Mouse (Mus musculus) lung, postnatal 0 days (tissue): ENCODE measurements around the gene Popdc2.

Experiments
- CTCF ChIP-seq: IDR thresholded peaks from 2 replicates; pipeline ENCODE4 v1.5.1; 2016; ENCODE audit warnings: antibody characterized with exemption, mild to moderate bottlenecking
- EP300 ChIP-seq: IDR thresholded peaks from 2 replicates; pipeline ENCODE4 v1.6.1; 2016; ENCODE audit warnings: antibody characterized with exemption, mild to moderate bottlenecking, control low read depth

DNA sequence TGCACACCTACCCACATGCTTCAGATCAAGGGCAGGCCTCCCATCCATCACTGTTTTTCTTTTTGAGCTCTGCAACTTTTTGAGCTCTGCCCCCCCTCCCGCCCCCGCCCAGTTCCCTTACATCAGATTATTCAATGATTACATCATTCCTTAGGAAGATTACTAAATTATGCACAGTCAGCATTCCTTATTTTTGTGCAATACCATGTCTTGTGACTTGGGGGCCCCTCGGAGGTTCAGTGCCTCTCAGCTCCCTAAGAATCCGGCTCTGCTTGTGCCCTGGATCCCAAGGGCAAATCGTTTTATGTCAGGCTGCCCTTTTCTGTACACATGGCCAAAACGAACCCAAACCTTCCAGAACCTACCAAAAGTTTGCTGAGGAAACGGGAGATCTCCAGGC is 52.9 kb downstream of the Popdc2 start:
- no peak for TF ChIP-seq EP300
- TF ChIP-seq CTCF = no peak
